Mouse (Mus musculus) megakaryocyte-erythroid progenitor cell, adult 5-6 weeks (primary cell): ENCODE data around the gene Ugcg. TPM values are rescaled to one million over a fixed set of nuclear protein-coding genes. Genes with fewer than 3 reads are reported as not detected.

Experiments
- ATAC-seq: replicated peaks from 2 replicates; pipeline ENCODE4 v1.8.0; 2016; ENCODE audit warnings: mild to moderate bottlenecking, inconsistent platforms; ENCODE audit not compliant: severe bottlenecking, poor library complexity, low FRiP score, low TSS enrichment
- total RNA-seq, 2 experiments: library from RNA; stranded (forward) in 1 of 2; stranded (reverse) in 1 of 2; fragments of 200-1000, 215-1000 nt in 1 of 2; fragments of >200 nt in 1 of 2; fragmentation: Nextera tagmentation in 1 of 2; gene quantifications; 2 replicates each; pipeline ENCODE4 v1.2.3; 2014 to 2017

Ugcg gene
- total RNA-seq, 2 experiments from 2014 or later, result 225 to 236 TPM

DNA sequence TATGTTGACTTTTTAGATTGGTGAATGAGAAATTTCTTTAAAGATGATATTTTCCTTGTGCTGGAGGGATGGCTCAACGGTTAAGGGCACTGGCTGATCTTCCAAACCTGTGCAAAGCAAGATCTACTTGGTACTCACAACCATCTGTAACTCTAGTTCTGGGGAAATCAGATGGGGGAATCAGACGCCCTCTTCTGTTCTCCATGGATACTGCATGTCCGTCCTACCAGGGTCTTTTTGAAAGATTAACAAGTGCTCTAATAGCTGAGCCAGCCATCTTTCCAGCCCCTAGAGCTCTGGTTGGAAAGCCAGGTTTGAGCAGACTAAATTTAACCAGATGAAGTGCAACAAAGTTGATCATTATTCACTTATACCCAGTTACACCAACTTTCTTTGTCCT is 1.8 kb upstream of the Ugcg start:
- 0 out of 2 replicates have a peak, but pooled peaks have one; percentile 28 for ATAC-seq

DNA sequence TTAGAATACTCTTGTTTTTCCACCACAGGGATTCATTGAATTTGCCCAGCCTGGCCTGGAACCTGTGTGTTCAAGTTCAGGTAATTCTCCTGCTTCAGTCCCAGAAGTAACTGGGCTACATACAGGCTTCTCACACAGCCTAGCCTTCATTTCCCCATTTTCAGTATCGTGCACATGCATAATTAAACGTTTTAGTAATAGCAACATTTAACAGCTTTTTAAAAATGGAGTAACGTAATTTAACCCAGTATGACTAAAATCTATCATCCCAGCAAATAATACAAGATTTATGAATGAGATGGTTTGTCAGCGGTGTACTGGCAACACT is 619 bp upstream of the Ugcg start:
- no peak for ATAC-seq

DNA sequence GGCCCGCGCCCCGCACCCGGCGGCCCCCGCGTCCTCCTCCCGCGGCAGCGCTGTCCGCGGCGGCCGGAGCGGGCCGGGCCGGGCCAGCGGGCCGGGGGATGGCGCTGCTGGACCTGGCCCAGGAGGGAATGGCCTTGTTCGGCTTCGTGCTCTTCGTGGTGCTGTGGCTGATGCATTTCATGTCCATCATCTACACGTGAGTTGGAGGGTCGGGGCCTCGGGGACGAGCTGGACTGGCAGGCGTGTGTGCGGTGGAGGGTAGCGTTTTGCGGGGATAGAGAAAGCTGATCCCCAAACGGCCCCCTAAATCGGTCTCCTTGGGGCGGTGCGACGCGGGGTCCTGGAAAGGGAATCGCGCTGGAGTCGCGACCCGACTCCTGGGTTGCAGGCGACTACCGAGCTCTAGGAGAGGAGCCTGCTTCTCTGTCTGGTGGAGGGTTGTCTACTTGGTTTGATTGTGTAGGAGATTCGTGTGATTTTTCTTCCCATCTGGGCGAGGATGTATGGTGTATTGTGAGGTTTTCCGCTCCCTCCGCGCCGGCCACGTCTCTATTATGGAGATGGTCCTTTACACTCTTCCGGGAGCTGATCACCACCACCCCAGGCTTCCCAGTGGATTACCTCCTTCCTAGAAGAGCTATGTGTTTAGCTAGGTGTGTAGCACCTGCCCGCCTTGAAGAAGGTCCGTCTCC is 635 bp downstream of the Ugcg start:
- ATAC-seq, result 0 out of 2 replicates have a peak, but pooled peaks have one; percentile 5

DNA sequence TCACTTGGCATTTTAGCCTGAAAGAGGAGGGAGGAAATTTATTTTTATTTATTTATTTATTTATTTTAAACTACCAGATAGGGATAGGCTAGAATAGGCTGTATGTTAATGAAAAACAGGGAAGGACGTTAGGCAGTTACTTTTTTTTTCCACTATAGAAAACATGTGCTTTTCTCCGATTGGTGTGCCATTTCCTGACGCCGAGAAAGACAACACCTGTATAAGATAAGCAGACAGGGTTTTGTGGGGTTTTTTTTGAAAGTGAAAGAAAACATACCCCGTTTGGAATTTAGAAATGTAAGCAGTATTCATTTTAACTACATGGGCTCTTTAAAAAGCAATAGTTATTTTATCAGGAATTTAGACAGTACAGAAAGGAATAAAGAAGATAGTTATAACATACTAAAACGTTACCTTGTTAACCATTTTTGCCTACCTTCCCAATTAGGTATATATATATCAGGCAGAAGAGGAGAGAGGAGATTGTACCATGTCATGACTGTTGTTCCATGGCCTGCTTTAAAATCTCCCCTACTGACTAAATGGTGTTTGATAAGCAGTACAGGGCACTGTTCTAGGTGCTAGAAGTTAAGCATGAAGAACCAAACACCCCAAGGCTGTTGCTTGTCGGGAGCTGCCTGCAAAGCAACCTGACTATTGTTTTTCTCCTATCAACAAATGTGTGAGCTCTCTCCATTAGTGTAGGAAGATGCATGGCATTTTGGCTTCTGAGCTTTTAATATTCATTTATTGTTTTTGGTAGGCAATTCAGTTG is 1.8 kb downstream of the Ugcg start:
- ATAC-seq, result 0 out of 2 replicates have a peak, but pooled peaks have one; percentile 41

GRCm38 (mm10) chr4:59194731-59195496 is 5.9 kb downstream of the Ugcg start:
- ATAC-seq, result no peak

GRCm38 (mm10) chr4:59196346-59197077 is 7.5 kb downstream of the Ugcg start:
- ATAC-seq, result peak; percentile 54

DNA sequence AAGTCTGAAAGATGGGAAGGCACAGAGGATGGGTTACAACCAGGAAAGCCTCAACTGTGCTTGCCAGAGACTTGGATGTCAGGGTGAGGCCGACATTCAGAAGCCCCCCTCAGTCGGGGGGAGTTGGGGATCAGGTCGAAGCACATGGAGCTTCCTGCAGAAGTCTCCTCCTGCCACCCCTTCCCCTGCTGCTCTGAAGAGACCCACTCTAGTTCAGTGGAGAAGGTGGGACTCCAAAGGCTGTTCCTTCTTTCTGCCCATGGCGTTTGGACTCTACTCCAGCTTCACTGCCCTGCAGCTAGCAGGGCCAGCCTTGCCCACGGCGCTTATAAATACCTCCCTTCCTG is 8.0 kb downstream of the Ugcg start:
- ATAC-seq, result no peak

DNA sequence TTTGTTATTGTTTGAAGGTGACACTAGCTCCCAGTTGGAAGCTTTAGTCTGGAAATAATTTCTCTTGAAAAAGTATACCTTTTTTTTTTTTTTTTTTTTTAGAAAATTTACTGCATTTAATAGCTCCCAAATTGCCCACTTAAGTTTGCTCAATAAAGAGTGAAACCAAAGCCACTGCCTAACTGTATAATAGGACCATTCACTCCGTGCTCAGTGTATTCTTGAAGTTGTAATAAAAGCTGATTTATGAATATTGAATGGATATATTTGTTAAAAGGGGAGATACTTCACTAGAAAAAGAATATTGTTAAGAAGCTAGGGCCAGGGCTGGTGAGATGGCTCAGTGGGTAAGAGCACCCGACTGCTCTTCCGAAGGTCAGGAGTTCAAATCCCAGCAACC is 8.4 kb downstream of the Ugcg start:
- ATAC-seq, result no peak

- peak; percentile 48 for ATAC-seq
These were observed 10.3 kb downstream of the Ugcg start for GRCm38 (mm10) chr4:59199341-59199740.

- ATAC-seq, result peak; percentile 43
These were observed 10.7 kb downstream of the Ugcg start for GRCm38 (mm10) chr4:59199805-59200204.

DNA sequence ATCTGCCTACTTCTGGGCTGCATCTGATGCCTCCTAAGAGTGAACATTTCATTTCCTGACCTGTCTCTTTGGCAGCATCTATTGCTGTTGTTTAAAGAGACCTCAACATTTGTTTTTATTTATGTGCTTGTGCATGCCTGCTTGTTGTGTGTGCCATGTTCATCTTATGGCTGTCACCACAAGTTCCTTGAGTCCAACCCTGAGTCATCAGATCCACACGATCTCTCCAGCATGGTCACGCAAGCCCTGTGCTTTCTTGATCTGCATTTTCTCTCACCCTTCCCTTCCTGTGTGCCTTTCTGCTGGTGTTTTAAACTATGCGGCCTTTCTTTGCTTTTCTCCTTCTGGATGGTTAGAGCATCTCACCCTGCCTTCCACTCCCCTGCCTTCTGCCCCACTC is 11.6 kb downstream of the Ugcg start:
- no peak for ATAC-seq

- 0 out of 2 replicates have a peak, but pooled peaks have one; percentile 1 for ATAC-seq
These were observed 15.6 kb downstream of the Ugcg start for GRCm38 (mm10) chr4:59204616-59205015.

DNA sequence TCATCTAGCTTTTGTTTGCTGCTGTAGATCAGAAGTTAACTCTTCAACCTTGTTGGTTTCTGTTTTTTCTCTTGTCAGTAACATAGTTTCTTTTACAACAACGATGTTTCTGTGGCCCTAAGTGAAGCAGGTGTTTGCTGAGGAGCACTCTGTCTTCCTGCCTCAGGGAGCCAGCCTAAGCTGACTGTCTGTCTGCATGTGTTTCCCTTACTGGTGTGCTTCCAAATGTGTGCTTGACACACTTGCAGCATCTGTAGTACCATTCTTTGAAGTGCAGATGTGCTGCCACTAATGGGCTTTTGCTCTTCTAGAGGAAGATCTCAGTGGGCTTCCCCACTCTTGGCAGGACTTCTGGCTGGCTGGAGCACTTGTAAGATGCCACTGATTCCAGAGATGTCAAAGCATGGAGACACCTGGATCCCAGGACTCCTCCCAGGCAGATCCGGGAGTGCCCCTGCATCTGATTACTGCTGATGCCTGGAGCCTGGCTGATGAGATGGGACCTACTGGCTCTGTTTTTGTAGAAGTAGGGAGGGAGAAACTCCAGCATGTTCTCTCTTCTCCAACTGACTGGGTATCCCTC is 16.8 kb downstream of the Ugcg start:
- 0 out of 2 replicates have a peak, but pooled peaks have one; percentile 20 for ATAC-seq

DNA sequence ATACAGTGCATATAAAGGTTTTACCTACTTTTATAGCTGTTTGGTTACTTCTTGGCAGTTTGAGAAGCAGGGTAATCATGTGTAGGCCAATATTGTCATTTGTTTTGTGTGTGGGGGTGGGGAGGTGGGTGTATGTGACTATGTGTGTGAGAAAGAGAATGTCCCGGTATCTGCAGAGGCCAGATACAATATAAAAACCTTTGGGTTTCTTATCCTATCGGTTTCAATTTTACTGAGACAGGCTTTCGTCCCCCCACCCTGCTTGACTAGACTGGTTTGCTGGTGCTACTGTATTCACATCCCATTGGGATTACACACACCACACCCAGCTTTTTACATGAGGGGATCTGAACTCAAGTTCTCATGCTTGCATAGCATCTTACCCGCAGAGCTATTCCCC is 17.5 kb downstream of the Ugcg start:
- peak; percentile 68 for ATAC-seq

DNA sequence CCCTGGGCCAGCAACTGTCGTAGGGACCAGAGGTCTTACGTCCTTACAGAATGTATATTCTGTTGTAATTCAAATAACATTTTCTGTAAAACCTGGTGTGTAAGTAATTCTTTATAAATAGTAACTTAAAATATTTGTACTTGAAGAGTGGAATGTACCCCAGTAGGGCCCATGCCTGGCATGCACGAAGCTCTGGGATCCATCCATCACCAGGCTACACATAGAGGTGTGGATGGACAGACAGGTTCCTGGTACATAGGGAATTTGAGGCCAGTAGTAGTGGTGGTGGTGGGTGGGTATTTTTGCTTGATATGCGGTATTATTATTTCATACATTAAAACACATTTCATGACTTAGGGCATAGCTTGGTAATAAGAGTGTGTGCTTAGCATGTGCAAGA is 19.6 kb downstream of the Ugcg start:
- no peak for ATAC-seq

DNA sequence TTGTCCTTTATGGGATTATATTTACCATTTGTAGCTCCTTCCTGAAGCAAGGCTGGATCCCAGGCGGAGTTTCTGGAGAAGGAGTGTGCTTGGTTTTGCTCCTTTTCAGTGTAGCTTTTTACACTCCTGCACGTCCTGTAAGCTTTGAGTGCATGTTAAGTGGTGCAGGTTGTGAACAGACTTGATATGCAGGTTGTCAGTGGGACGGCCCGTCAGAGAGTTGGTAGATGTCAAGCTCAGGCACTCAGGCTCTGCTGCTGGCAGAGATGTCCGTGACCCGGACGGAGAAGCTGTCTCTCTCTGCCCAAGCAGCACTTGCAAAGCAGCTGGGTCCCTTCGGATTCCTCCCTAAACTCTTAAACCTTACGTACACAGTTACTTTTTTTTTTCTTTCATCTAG is 22.1 kb downstream of the Ugcg start:
- no peak for ATAC-seq

- no peak for ATAC-seq
These were observed 24.8 kb downstream of the Ugcg start for GRCm38 (mm10) chr4:59213833-59214232.

- peak; percentile 54 for ATAC-seq
These were observed 25.6 kb downstream of the Ugcg start for GRCm38 (mm10) chr4:59214695-59215094.

DNA sequence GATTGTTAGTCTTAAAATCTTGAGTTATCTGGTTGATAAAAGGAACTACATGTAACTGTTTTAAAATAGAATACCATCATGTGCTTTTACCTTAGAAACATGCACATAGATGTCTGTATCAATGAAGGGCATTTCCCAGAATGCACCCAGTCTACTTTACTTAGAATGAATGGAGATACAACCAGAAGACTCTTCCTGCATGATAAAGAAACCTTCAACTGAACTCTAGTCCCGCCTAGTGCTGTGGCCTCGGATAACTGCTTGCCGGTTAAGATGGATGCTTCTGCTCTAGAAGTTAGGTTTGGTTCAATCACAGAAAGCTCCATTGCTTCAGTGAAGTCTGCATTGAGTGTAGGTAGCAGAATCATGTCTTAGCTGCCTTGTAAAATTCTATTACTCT is 26.5 kb downstream of the Ugcg start:
- peak; percentile 75 for ATAC-seq
